Comparison of ENCODE assay signal across 8 mouse cellular contexts in genomic region chr8:11277602-11278051, GRCm38 (mm10). TPM values are rescaled to one million over a fixed set of nuclear protein-coding genes. Genes with fewer than 3 reads are reported as not detected.
DNase-seq lines count a peak whose midpoint lies in the region; ATAC-seq and TF ChIP-seq lines count a peak whose summit lies in the region.

No protein-coding gene starts in this region.

- TF ChIP-seq CTCF in layer of hippocampus, adult 2 months (conservative IDR thresholded peaks at IDR 0.05), result no peak

- WGBS in embryonic facial prominence, embryonic 14.5 days, result 61% methylated on average over 3 of the region's 3 CpGs

- no peaks in the 10 kb centered on the region for H3K27me3 ChIP-seq in embryonic facial prominence, embryonic 14.5 days (replicated peaks; ENCODE audit: control insufficient read depth, insufficient read depth, low read length)

- ATAC-seq in embryonic facial prominence, embryonic 14.5 days (ENCODE audit: low read depth), result no peak

- peaks cover 54% of the 10 kb centered on the region for H3K4me1 ChIP-seq in embryonic facial prominence, embryonic 14.5 days (ENCODE audit: control insufficient read depth, insufficient read depth, low read length)

- no peak for DNase-seq in layer of hippocampus, adult 2 months (ENCODE audit: low spot score in 2 of 2)
- DNase-seq in layer of hippocampus, postnatal 36 days, result no peak
- no peak for DNase-seq in embryonic facial prominence, embryonic 14.5 days (ENCODE audit: low spot score)
- peak; percentile 56 to 64 for DNase-seq in heart, postnatal 10 days
- peak; percentile 65 for DNase-seq in lung, postnatal 14 days
- DNase-seq in spleen, adult 18-20 months, result no peak
- no peak for DNase-seq in frontal cortex, postnatal 36 days (ENCODE audit: low spot score in 2 of 2)
- no peak for DNase-seq in yolk sac, embryonic 10.5 days (ENCODE audit: low spot score)

- 0 out of 2 replicates have a peak, but pooled peaks cover 4% of the 10 kb centered on the region for H3K36me3 ChIP-seq in embryonic facial prominence, embryonic 14.5 days (ENCODE audit: control insufficient read depth, insufficient read depth, low read length)

- H3K4me3 ChIP-seq in layer of hippocampus, adult 2 months, result no peak overlapping the region
- H3K4me3 ChIP-seq in embryonic facial prominence, embryonic 14.5 days (ENCODE audit: low read depth, low read length), result no peak overlapping the region

- no peaks in the 10 kb centered on the region for H3K9me3 ChIP-seq in embryonic facial prominence, embryonic 14.5 days (ENCODE audit: control insufficient read depth, low read length)

- peak overlapping the region; percentile 64; the same call in 1 of the 2 replicates for H3K27ac ChIP-seq in layer of hippocampus, adult 2 months
- H3K27ac ChIP-seq in embryonic facial prominence, embryonic 14.5 days (replicated peaks; ENCODE audit: low read depth, low read length), result peak overlapping the region; percentile 67

- H3K4me2 ChIP-seq in embryonic facial prominence, embryonic 14.5 days (ENCODE audit: low read depth, low read length), result no peak overlapping the region

- intact Hi-C loops in heart, postnatal 10 days (cut with DNase I), result loop anchor here (5.0 to 10.0 kb wide), 2 partner anchors 35 to 277 kb away; partner anchors contain the start of genes Cars2, Col4a1, Col4a2 and Ing1

- no peak overlapping the region; the same call in 1 of the 2 replicates for H3K9ac ChIP-seq in embryonic facial prominence, embryonic 14.5 days (ENCODE audit: low read depth, low read length)

RNA-seq across cellular contexts. Expression of gene Col4a2, which starts 35.0 kb away (rescaled TPM):
- 10 to 100 TPM; 53.7 to 55.4 TPM for total RNA-seq in layer of hippocampus, adult 2 months (2021)
- 10 to 100 TPM; 46.4 to 57.3 TPM for total RNA-seq in layer of hippocampus, postnatal 36 days (2021)
- polyA plus RNA-seq in embryonic facial prominence, embryonic 14.5 days (2014; fragmentation: Nextera tagmentation; extraction: Ambion mirVana), result 92.3 and 95.9 TPM in 2 replicates
- 100 to 1,000 TPM; 697 to 713 TPM for total RNA-seq in heart, postnatal 10 days (2021)

RNA-seq across cellular contexts. Expression of gene Col4a1, which starts 35.0 kb away (rescaled TPM):
- total RNA-seq in layer of hippocampus, adult 2 months (2021), result 10 to 100 TPM; 52.0 to 53.6 TPM
- 10 to 100 TPM; 47.7 to 51.9 TPM for total RNA-seq in layer of hippocampus, postnatal 36 days (2021)
- 270 and 289 TPM in 2 replicates for polyA plus RNA-seq in embryonic facial prominence, embryonic 14.5 days (2014; fragmentation: Nextera tagmentation; extraction: Ambion mirVana)
- total RNA-seq in heart, postnatal 10 days (2021), result 1,000 to 10,000 TPM; 1,260 to 1,378 TPM

Comparison
In these comparisons a context has a peak if more than half of its experiments do, and no peak if none do; other contexts are left out.
1. DNase-seq: peak in heart, postnatal 10 days (2 of 2) and lung, postnatal 14 days (single experiment); none in layer of hippocampus, adult 2 months (0 of 2), layer of hippocampus, postnatal 36 days (0 of 2), embryonic facial prominence, embryonic 14.5 days (single experiment), spleen, adult 18-20 months (0 of 2), frontal cortex, postnatal 36 days (0 of 2) and yolk sac, embryonic 10.5 days (single experiment).
2. RNA of gene Col4a2, which starts 35.0 kb away (total RNA-seq): 697 to 713 TPM in heart, postnatal 10 days; 46.4 to 57.3 TPM in layer of hippocampus, postnatal 36 days and 53.7 to 55.4 TPM in layer of hippocampus, adult 2 months; every median in the first group is over 10 times any median in the second.
3. RNA of gene Col4a1, which starts 35.0 kb away (total RNA-seq): 1,260 to 1,378 TPM in heart, postnatal 10 days; 52.0 to 53.6 TPM in layer of hippocampus, adult 2 months and 47.7 to 51.9 TPM in layer of hippocampus, postnatal 36 days; every median in the first group is over 10 times any median in the second.